Mouse (Mus musculus) lung, postnatal 14 days (tissue): ENCODE results near the gene Emc9.

Experiments
- DNase-seq: peaks from one replicate; pipeline ENCODE4 v3.0.0; 2021

The Emc9 gene

GRCm38 (mm10) chr14:55558740-55559448, 26.2 kb downstream of the Emc9 start:
- no peak for DNase-seq

- DNase-seq, result no peak
These were observed 27.5 kb downstream of the Emc9 start for GRCm38 (mm10) chr14:55557587-55557986.

GRCm38 (mm10) chr14:55557003-55557402, 28.1 kb downstream of the Emc9 start:
- DNase-seq, result peak; percentile 90

GRCm38 (mm10) chr14:55555788-55556187, 29.3 kb downstream of the Emc9 start:
- DNase-seq, result no peak

- no peak for DNase-seq
These were observed 30.5 kb downstream of the Emc9 start for GRCm38 (mm10) chr14:55554635-55555034.

GRCm38 (mm10) chr14:55551794-55552193, 33.3 kb downstream of the Emc9 start:
- no peak for DNase-seq

GRCm38 (mm10) chr14:55551347-55551746, 33.8 kb downstream of the Emc9 start:
- DNase-seq, result no peak

GRCm38 (mm10) chr14:55550191-55550590, 34.9 kb downstream of the Emc9 start:
- DNase-seq, result no peak

- DNase-seq, result no peak
These were observed 40.8 kb downstream of the Emc9 start for GRCm38 (mm10) chr14:55544334-55544733.

- no peak for DNase-seq
These were observed 42.8 kb downstream of the Emc9 start for GRCm38 (mm10) chr14:55542268-55542667.

- peak; percentile 88 for DNase-seq
These were observed 44.2 kb downstream of the Emc9 start for GRCm38 (mm10) chr14:55540787-55541321.

GRCm38 (mm10) chr14:55540067-55540786, 44.9 kb downstream of the Emc9 start, which contains the start of gene Pck2:
Gene Pck2 (plus strand): TSS chr14:55540266.
- DNase-seq, result peak; percentile 87

- peak; percentile 45 for DNase-seq
These were observed 48.9 kb downstream of the Emc9 start for GRCm38 (mm10) chr14:55536116-55536745.
